Mouse (Mus musculus) liver, embryonic 16.5 days (tissue): ENCODE results near the gene Uqcrfs1. TPM values are rescaled to one million over a fixed set of nuclear protein-coding genes. Genes with fewer than 3 reads are reported as not detected.

Experiments
- ATAC-seq: fragments of 200-750 bp; cut with Nextera tagmentation; 2 replicates; pipeline ENCODE4 v1.8.0; 2017; ENCODE audit warnings: low read depth, mild to moderate bottlenecking, moderate number of reproducible peaks, moderate library complexity
- H3K27ac ChIP-seq: fragments of 300-500 bp; sonication (generic); 2 replicates; pipeline ENCODE4 v1.5.1; 2014; ENCODE audit warnings: mild to moderate bottlenecking, low read length
- H3K27me3 ChIP-seq: fragments of 300-500 bp; sonication (generic); 2 replicates; pipeline ENCODE4 v1.6.1; 2014; ENCODE audit warnings: low read depth, low read length, mixed read lengths; ENCODE audit not compliant: control insufficient read depth, insufficient read depth
- H3K36me3 ChIP-seq: fragments of 300-500 bp; sonication (generic); 2 replicates; pipeline ENCODE4 v1.6.1; 2014; ENCODE audit warnings: mild to moderate bottlenecking; ENCODE audit not compliant: control insufficient read depth, insufficient read depth
- H3K4me1 ChIP-seq: fragments of 300-500 bp; sonication (generic); 2 replicates; pipeline ENCODE4 v1.6.1; 2014; ENCODE audit warnings: low read depth, low read length, mixed read lengths; ENCODE audit not compliant: control insufficient read depth
- H3K4me2 ChIP-seq: fragments of 300-500 bp; sonication (generic); 2 replicates; pipeline ENCODE4 v1.6.1; 2014; ENCODE audit warnings: low read depth, low read length, mixed read lengths
- H3K4me3 ChIP-seq: fragments of 300-500 bp; sonication (generic); 2 replicates; pipeline ENCODE4 v1.5.1; 2014; ENCODE audit warnings: low read depth, mild to moderate bottlenecking, low read length
- H3K9ac ChIP-seq: fragments of 300-500 bp; sonication (generic); 2 replicates; pipeline ENCODE4 v1.6.1; 2014; ENCODE audit warnings: low read depth, low read length
- H3K9me3 ChIP-seq: fragments of 300-500 bp; sonication (generic); replicated peaks from 2 replicates; pipeline ENCODE4 v1.6.1; 2016; ENCODE audit warnings: low read length; ENCODE audit not compliant: control insufficient read depth
- WGBS: fragments of 180-500 bp; shearing (Covaris S2); extraction: QIAGEN DNeasy Blood & Tissue Kit; methylation state at CpG from one replicate; pipeline ENCODE4 v1.1.7; 2014; ENCODE audit not compliant: insufficient replicate concordance; 5-methylcytosine and 5-hydroxymethylcytosine counted together
- polyA plus RNA-seq: library from polyadenylated mRNA; unstranded; fragments of >200 nt; fragmentation: Nextera tagmentation; extraction: Ambion mirVana; gene quantifications from 2 replicates; pipeline ENCODE4 v1.2.1, GENCODE M21; 2015

Uqcrfs1 gene
- polyA plus RNA-seq, 1 experiment from 2014 or later: 171 TPM

- H3K4me2 ChIP-seq: no peak overlapping the region
- no peak for ATAC-seq
- no peaks in the 10 kb centered on the region for H3K9me3 ChIP-seq
- 68% methylated on average over 5 of the region's 5 CpGs for WGBS
- H3K27me3 ChIP-seq: no peaks in the 10 kb centered on the region
- H3K4me3 ChIP-seq: no peak overlapping the region
- no peaks in the 10 kb centered on the region for H3K4me1 ChIP-seq
- no peak overlapping the region for H3K9ac ChIP-seq
- no peak overlapping the region for H3K27ac ChIP-seq
- H3K36me3 ChIP-seq: no peaks in the 10 kb centered on the region
Measured at GRCm38 (mm10) chr13:30523246-30523891, 21.8 kb downstream of the Uqcrfs1 start.

DNA sequence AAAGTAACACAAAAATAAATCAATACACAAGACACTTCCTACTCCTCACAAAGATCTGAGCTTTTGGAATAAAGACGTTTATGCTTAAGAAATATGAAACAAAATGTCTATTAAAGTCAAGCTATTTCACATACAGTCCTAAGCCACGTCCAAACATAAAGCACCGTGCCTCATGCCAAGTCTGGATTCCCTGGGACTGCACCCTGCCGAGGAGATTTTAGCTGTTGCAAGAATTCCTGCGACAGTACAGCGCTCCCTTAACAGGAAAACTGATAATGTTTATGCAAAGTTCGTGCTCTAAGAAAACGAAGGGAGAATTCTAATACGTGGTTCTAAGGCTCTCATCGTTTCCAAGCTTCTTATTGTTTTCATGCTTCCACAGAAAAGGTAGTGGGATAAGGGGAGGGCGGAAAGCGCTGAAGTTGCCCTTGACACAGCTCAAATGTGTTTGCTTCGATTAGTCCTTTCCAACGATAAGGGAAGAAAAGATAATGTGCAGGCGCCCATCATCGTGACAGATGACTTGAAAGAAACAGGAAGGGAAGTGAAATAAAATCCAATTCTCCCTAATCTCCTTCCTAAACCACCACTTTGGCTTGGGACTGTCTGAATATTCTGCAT is 23.8 kb downstream of the Uqcrfs1 start:
- Histone ChIP-seq H3K4me2 (0 out of 2 replicates have a peak overlapping the region, but pooled peaks have one; percentile 6), H3K27me3 (no peaks in the 10 kb centered on the region), H3K9ac (no peak overlapping the region), H3K4me3 (no peak overlapping the region), H3K9me3 (no peaks in the 10 kb centered on the region), H3K36me3 (no peaks in the 10 kb centered on the region), H3K4me1 (no peaks in the 10 kb centered on the region), H3K27ac (no peak overlapping the region)
- 0 out of 2 replicates have a peak, but pooled peaks have one; percentile 47 for ATAC-seq
- WGBS: 49% methylated on average over 16 of the region's 16 CpGs

- H3K9me3 ChIP-seq: no peaks in the 10 kb centered on the region
- no peak overlapping the region for H3K4me2 ChIP-seq
- no peak overlapping the region for H3K4me3 ChIP-seq
- no peak for ATAC-seq
- H3K9ac ChIP-seq: no peak overlapping the region
- no peak overlapping the region for H3K27ac ChIP-seq
- no peaks in the 10 kb centered on the region for H3K36me3 ChIP-seq
- H3K4me1 ChIP-seq: no peaks in the 10 kb centered on the region
- H3K27me3 ChIP-seq: no peaks in the 10 kb centered on the region
Measured at GRCm38 (mm10) chr13:30518191-30518590, 27.0 kb downstream of the Uqcrfs1 start.

DNA sequence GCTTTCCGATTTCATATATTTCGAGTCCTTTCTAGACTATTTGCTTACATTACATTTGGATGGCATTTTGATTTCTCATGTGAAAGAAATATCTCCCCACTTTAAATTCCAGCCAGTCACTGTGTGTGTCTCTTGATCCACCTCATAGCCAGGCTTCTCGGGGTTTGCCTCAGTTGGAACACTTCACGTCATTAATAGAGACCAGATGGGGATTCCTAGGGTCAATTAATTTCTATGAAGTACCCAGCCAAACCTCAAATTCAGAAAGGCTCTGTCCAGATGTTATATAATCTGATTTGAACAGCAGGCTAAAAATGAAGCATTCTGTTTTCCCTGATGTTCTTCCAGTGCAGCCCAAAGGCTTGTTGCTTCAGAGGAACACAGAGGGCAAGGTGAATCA is 37.5 kb downstream of the Uqcrfs1 start:
- H3K4me3 ChIP-seq: no peak overlapping the region
- H3K27me3 ChIP-seq: no peaks in the 10 kb centered on the region
- H3K9me3 ChIP-seq: no peaks in the 10 kb centered on the region
- H3K9ac ChIP-seq: no peak overlapping the region
- H3K36me3 ChIP-seq: no peaks in the 10 kb centered on the region
- WGBS: 72% methylated on average over 4 of the region's 4 CpGs
- H3K4me2 ChIP-seq: no peak overlapping the region
- H3K4me1 ChIP-seq: no peaks in the 10 kb centered on the region
- ATAC-seq: no peak
- H3K27ac ChIP-seq: no peak overlapping the region

DNA sequence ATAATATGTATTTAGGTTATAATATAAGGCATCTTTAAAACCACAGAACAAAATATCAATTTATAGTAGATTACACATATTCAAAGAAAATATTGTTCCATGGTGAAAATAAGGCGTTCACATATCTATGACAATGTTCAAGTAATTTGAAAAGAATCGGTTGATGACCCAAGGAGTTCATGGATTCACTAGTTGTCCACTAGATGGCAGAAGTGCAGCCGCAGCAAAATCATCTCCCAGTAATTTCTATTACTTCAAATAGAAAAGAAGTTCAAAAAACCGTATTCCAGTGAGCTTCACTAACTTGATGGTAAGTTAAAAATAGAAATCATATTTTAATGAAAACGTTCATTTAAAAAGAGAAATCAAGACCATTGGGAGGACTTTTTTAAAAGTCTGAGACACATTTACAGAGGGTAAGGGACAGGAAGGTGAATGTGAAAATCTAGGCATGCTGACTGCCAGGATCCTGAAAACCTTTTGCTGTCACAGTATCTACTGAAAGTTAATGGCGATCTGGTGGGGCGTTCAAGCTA is 43.2 kb downstream of the Uqcrfs1 start:
- no peak for ATAC-seq
- WGBS: 23% methylated on average over 7 of the region's 7 CpGs
- H3K9ac ChIP-seq: no peak overlapping the region
- no peaks in the 10 kb centered on the region for H3K27me3 ChIP-seq
- H3K4me3 ChIP-seq: no peak overlapping the region
- H3K27ac ChIP-seq: no peak overlapping the region
- H3K9me3 ChIP-seq: no peaks in the 10 kb centered on the region
- H3K4me1 ChIP-seq: no peaks in the 10 kb centered on the region
- H3K4me2 ChIP-seq: no peak overlapping the region
- H3K36me3 ChIP-seq: no peaks in the 10 kb centered on the region

Other genes with a start within 250 kb of the Uqcrfs1 start
- 13.6 and 19.5 TPM in 2 replicates for gene Agtr1a, start 208.9 kb downstream of the Uqcrfs1 start, polyA plus RNA-seq
- gene Dusp22, start 114.6 kb upstream of the Uqcrfs1 start, polyA plus RNA-seq: 7.5 and 8.2 TPM in 2 replicates
- gene Irf4, start 203.9 kb upstream of the Uqcrfs1 start, polyA plus RNA-seq: 0.28 and 0.55 TPM in 2 replicates